Mouse (Mus musculus): ENCODE results near the gene Rdh16.
"Not testable (repeated sequence)": the region's sequence is repeated elsewhere in the genome, so short reads cannot be mapped to it uniquely, and the experiment has no call there.

Gene Rdh16

DNA sequence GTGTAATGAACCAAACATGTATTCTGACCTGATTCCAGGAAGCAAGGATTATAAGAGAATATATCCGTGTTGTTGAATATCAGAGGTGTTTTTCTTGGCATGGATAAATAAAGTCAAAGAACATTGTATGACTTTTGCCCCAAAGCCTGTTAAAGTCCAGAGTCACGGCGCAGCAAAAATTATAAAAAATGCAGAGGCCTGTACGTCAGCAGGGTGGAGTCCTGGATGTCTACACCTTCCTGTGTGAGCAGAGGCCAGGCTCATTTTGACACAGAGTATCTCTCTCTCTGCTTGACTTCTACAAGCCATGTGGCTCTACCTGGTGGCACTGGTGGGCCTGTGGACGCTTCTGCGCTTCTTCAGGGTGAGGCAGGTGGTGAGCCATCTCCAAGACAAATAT, at the start of gene Rdh16:
TSS of gene Rdh16 (plus strand) at position 262 of the 400 bp plus-strand sequence.
- DNase-seq (ENCODE audit: low spot score) = no peak

DNA sequence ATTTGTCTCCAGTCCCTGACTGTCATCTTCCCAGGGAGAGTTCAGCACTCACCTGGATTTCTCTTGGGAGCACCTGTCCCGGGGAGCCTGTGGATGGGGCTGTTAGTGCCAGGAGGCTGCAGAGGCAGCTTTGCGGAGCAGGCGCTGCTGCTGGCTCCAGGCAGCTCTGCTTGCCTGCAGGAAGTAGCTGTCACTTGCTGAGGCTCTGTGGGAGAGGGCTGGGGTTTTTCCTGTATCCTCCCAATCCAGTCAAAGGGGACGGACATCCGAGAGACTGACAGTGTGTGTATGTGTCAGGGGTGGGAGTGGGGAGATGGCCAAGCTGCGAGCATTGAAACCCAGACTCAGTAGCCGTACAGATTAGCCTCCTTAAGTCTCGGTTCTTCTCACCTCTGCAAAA, 49.4 kb upstream of the Rdh16 start, which contains the start of gene Gpr182:
TSS of gene Gpr182 (minus strand) at position 185 of the 400 bp plus-strand sequence.
- DNase-seq (ENCODE audit: low spot score) = no peak

- DNase-seq (ENCODE audit: low spot score) = no peak
Observed at GRCm38 (mm10) chr10:127754566-127755166, 46.3 kb upstream of the Rdh16 start.

- DNase-seq (ENCODE audit: low spot score) = no peak
Observed at GRCm38 (mm10) chr10:127755246-127755645, 45.7 kb upstream of the Rdh16 start.

DNA sequence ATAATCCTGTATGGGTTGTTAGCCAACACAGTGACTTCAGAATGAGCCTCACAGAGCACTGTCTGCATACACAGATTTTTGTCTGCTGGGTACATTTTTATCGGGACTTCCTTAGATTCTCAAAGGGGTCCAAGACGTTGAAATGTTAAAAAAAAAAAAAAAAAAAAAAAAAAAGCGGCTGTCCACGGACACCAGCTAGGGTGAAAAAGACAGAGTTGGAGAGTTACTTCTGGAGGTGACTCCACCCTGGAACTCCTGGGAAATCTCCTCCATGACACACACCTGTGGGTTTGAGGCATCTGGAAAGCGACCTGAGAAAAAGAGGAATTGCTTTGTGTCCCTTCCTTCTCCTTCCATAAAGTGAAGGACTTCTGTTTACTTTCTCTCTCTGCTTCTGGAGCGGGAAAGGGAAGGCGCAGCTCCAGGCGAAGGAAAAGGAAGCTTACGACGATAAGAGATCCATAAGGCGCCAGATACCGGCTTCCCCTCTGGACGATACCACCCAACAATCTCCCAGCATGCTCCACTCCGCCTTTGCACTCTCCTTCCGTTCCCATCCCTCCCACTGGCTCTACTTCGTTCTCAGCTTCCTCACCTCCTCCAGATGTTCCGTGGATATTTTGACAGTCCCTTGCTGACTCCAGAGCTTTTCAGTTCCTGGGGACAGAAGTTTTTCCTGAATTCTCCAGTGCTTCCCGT, 45.0 kb upstream of the Rdh16 start:
- no peak for DNase-seq (ENCODE audit: low spot score)

DNA sequence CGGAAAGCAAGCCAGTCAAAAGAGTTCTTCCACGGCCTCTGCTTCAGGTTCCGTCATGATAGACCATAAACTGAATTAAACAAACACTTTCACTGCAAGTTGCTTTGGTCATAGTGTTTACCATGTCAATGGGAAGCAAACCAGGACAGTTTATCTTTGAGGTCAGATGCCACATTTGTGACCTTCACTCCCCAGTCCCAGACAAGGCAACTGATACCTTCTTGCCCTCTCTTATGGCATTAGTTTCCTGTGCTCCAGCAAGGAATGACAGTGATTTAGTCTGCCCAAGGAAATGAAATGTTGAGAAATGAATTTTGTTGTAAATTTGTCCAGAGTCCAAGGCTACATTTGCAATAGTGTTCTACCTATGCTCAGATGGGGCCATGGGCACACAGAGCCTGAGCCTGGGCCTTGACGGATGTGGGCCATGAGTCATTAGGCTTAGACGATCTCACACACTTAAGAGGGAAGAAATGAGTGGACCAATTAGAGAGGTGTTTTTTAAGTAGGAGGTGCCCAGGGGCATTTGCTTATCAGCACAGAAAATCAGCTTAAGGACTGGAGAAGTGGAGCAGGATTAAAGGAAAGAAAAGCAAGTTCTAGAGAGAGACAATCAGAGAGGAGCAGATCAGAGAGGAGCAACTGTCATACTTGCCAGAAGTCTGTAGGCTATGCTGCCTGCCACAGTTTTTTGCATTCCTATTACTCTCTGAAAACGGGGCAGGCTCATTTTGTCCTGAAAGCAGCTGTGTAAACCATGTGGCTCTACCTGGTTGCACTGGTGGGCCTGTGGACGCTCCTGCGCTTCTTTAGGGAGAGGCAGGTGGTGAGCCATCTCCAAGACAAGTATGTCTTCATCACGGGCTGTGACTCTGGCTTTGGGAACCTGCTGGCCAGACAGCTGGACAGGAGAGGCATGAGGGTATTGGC, 41.5 kb upstream of the Rdh16 start, which contains the start of the genes Rdh1 and Rdh16f1:
TSS of gene Rdh1 (plus strand) at position 541 of the 930 bp plus-strand sequence.
TSS of gene Rdh16f1 (plus strand) at position 607 of the 930 bp plus-strand sequence.
- no peak for DNase-seq (ENCODE audit: low spot score)

DNA sequence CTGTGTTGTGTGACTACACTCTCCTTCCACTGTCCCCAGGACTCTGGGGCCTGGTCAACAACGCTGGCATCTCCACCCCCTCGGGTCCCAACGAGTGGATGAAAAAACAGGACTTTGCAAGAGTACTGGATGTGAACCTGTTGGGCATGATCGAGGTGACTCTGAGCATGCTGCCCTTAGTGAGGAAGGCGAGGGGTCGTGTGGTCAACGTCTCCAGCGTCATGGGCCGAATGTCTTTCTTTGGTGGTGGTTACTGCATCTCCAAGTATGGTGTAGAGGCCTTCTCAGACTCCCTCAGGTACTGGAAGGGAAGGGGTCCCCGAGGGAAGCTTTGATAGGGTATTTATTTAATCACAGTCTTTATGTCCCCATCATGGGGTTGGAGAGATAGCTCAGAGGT, 38.0 kb upstream of the Rdh16 start:
- not testable (repeated sequence) for DNase-seq (ENCODE audit: low spot score)

GRCm38 (mm10) chr10:127763914-127764680, 36.9 kb upstream of the Rdh16 start:
- no peak for DNase-seq (ENCODE audit: low spot score)

DNA sequence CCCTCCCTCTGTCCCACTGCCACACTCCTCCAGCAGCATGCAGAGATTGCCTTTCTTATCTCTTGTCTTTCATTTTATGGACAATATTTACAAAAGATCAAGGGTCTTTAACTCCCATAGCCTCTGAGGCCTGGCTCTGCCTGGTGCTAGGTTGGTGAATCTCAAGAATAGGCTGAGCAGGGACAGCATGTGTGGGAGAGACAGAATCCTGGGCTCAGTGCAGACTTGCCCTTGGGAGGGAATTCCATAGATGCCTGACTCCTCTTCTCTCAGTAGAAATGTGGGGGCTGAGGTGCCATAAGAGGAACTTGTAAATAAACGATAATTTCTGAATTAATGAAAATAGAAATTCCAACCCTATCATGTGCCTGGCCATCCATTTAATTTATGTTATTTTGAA, 34.4 kb upstream of the Rdh16 start:
- no peak for DNase-seq (ENCODE audit: low spot score)

- no peak for DNase-seq (ENCODE audit: low spot score)
Observed at GRCm38 (mm10) chr10:127776011-127776410, 24.9 kb upstream of the Rdh16 start, which contains the start of gene Rdh9. Rdh9 (plus strand) TSS chr10:127776386.

GRCm38 (mm10) chr10:127782321-127782720, 18.6 kb upstream of the Rdh16 start:
- DNase-seq (ENCODE audit: low spot score) = not testable (repeated sequence)

- DNase-seq (ENCODE audit: low spot score) = not testable (repeated sequence)
Observed at GRCm38 (mm10) chr10:127785411-127785810, 15.5 kb upstream of the Rdh16 start.

GRCm38 (mm10) chr10:127799295-127799694, 1.7 kb upstream of the Rdh16 start:
- no peak for DNase-seq (ENCODE audit: low spot score)

GRCm38 (mm10) chr10:127801612-127802011, 660 bp downstream of the Rdh16 start:
- DNase-seq (ENCODE audit: low spot score) = no peak

- no peak for DNase-seq (ENCODE audit: low spot score)
Observed at GRCm38 (mm10) chr10:127802236-127802635, 1.3 kb downstream of the Rdh16 start.

- DNase-seq (ENCODE audit: low spot score) = no peak
Observed at GRCm38 (mm10) chr10:127804416-127804815, 3.5 kb downstream of the Rdh16 start.

- no peak for DNase-seq (ENCODE audit: low spot score)
Observed at GRCm38 (mm10) chr10:127815888-127816287, 14.9 kb downstream of the Rdh16 start.

GRCm38 (mm10) chr10:127817268-127817910, 16.4 kb downstream of the Rdh16 start:
- DNase-seq (ENCODE audit: low spot score) = not testable (repeated sequence)

- DNase-seq (ENCODE audit: low spot score) = not testable (repeated sequence)
Observed at GRCm38 (mm10) chr10:127821806-127822205, 20.9 kb downstream of the Rdh16 start.

GRCm38 (mm10) chr10:127825386-127825785, 24.4 kb downstream of the Rdh16 start:
- DNase-seq (ENCODE audit: low spot score) = peak; percentile 39

DNA sequence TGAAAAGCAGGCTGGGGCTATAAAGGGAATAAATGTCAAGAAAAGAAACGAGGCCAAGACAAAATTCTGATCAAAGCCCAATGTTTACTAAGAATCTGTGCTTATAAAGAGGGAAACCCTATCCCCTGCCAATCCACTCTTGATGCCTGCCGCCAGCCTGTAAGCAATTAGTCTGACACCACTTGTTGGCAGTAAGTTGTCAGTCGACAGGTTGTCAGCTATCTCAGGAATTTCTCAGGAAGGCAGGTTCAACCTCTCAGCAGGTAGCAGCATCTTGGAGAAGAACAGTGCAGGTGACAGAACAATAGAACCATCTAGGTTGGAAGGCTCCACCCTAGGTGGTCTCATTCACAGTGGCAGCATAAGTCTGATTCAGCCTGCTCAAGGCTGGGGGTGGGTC, 28.2 kb downstream of the Rdh16 start:
- DNase-seq (ENCODE audit: low spot score) = no peak
